11 mouse cellular contexts compared by ENCODE assay signal in the genomic region with DNA sequence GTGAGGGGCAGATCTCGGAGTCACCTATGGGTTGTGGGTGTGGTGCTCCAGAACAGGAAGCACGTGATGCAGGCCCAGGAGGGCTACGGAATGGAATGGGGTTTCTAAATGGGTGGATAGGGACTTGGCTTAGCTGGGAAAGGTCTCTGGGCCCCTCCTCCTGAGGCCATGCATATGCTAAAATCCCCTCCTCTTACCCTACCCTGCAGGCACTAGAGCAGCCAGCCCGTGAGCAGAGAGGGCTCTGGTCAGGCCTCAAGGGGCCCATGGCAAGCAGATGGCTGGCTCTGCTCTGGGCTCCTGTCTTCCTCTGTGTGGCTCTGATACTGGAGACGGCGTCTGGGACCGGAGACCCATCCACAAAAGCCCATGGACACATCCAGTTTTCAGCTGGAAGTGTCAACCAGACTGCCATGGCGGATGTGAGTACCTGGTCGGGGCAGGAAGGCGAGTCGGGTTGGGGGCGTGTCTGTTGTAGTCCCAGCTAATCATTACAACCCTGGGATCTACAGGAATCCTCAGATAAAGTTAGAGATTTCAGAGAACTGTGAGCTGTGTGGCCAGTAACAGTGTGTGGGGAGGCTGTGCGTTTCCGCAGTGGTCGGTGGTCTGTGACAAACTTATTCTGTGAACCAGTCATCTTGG. TPM values are rescaled to one million over a fixed set of nuclear protein-coding genes. Genes with fewer than 3 reads are reported as not detected.
A peak's percentile ranks its signal among the peaks of the same experiment; 100 is the strongest.
DNase-seq lines count a peak whose midpoint lies in the region; ATAC-seq and TF ChIP-seq lines count a peak whose summit lies in the region.
"Had no signal": no experiment of that assay in that cellular context is flagged by ENCODE, and none has a peak within 500 bp of the region (broad histone marks: within the 10 kb centered on the region; RNA-seq: fewer than 3 reads in every experiment).

No protein-coding gene starts in this region.

- WGBS in kidney, adult 2 months: 61% methylated on average over 15 of the region's 15 CpGs
- WGBS in kidney, embryonic 15.5 days: 42% methylated on average over 15 of the region's 15 CpGs
- 57% methylated on average over 15 of the region's 15 CpGs for WGBS in liver, embryonic 15.5 days (ENCODE audit: insufficient replicate concordance)

- H3K4me3 ChIP-seq in kidney, adult 2 months (ENCODE audit: insufficient read depth, low read depth, low read length): no peak overlapping the region
- peak overlapping the region; percentile 15 for H3K4me3 ChIP-seq in kidney, embryonic 15.5 days (replicated peaks)
- H3K4me3 ChIP-seq in liver, embryonic 15.5 days (replicated peaks): peak overlapping the region; percentile 62; the same call in 1 of the 2 replicates
- H3K4me3 ChIP-seq: hindbrain, embryonic 15.5 days had no signal

- H3K9me3 ChIP-seq in kidney, embryonic 15.5 days (replicated peaks): no peaks in the 10 kb centered on the region
- no peaks in the 10 kb centered on the region for H3K9me3 ChIP-seq in liver, embryonic 15.5 days (replicated peaks)
- H3K9me3 ChIP-seq: hindbrain, embryonic 15.5 days had no signal

- H3K27ac ChIP-seq in kidney, adult 2 months (ENCODE audit: insufficient read depth, low read depth, low read length): no peak overlapping the region
- peak overlapping the region; percentile 85 for H3K27ac ChIP-seq in kidney, embryonic 15.5 days
- no peak overlapping the region for H3K27ac ChIP-seq in liver, embryonic 15.5 days (replicated peaks)
- H3K27ac ChIP-seq: hindbrain, embryonic 15.5 days had no signal

- no peaks in the 10 kb centered on the region for H3K36me3 ChIP-seq in kidney, adult 2 months (ENCODE audit: control insufficient read depth, insufficient read depth, low read length)
- H3K36me3 ChIP-seq in kidney, embryonic 15.5 days: no peaks in the 10 kb centered on the region
- H3K36me3 ChIP-seq in liver, embryonic 15.5 days (replicated peaks): 0 out of 2 replicates have a peak, but pooled peaks cover 5% of the 10 kb centered on the region
- H3K36me3 ChIP-seq: hindbrain, embryonic 15.5 days had no signal

- H3K4me1 ChIP-seq in kidney, adult 2 months (ENCODE audit: control insufficient read depth, insufficient read depth, low read length): peaks cover 43% of the 10 kb centered on the region
- peaks cover 71% of the 10 kb centered on the region for H3K4me1 ChIP-seq in kidney, embryonic 15.5 days
- H3K4me1 ChIP-seq in liver, embryonic 15.5 days (replicated peaks): peaks cover 64% of the 10 kb centered on the region

- TF ChIP-seq CTCF in kidney, adult 2 months (conservative IDR thresholded peaks at IDR 0.05; ENCODE audit: insufficient read depth, insufficient read length, low read depth, low read length): no peak

- H3K9ac ChIP-seq in kidney, embryonic 15.5 days: no peak overlapping the region
- no peak overlapping the region for H3K9ac ChIP-seq in liver, embryonic 15.5 days
- H3K9ac ChIP-seq: hindbrain, embryonic 15.5 days had no signal

- H3K4me2 ChIP-seq in kidney, embryonic 15.5 days: peak overlapping the region; percentile 44
- H3K4me2 ChIP-seq in liver, embryonic 15.5 days: peak overlapping the region; percentile 77
- H3K4me2 ChIP-seq: hindbrain, embryonic 15.5 days had no signal

- no peaks in the 10 kb centered on the region for H3K27me3 ChIP-seq in kidney, adult 2 months (replicated peaks; ENCODE audit: control insufficient read depth, insufficient read depth, low read length)
- H3K27me3 ChIP-seq in kidney, embryonic 15.5 days: no peaks in the 10 kb centered on the region
- H3K27me3 ChIP-seq in liver, embryonic 15.5 days: peaks cover 10% of the 10 kb centered on the region; the same call in 1 of the 2 replicates

- 0 out of 2 replicates have a peak, but pooled peaks have one; percentile 17 for ATAC-seq in kidney, embryonic 15.5 days (replicated peaks; ENCODE audit: low FRiP score)
- no peak for ATAC-seq in liver, embryonic 15.5 days (ENCODE audit: insufficient read depth)

- TF ChIP-seq POLR2A in kidney, adult 2 months (IDR thresholded peaks at IDR 0.05; ENCODE audit: low read depth, low read length): no peak

- DNase-seq in kidney, adult 2 months: peak; percentile 32
- DNase-seq in kidney, postnatal 10 days: no peak
- DNase-seq in ZHBTc4 (ENCODE audit: low read depth, low spot score): peak; percentile 95
- no peak for DNase-seq in Muller cell, postnatal 12 days (ENCODE audit: inconsistent ontology term)
- DNase-seq in frontal cortex, postnatal 14 days (ENCODE audit: low spot score in 2 of 2): no peak
- DNase-seq: cerebellum, postnatal 25 days; lung, adult 2 months; midbrain, embryonic 14.5 days had no signal

RNA-seq across cellular contexts. Expression of a gene that starts 2.1 kb away (rescaled TPM):
- polyA plus RNA-seq in kidney, adult 2 months (2012; rRNA removed): 23.0 and 25.8 TPM in 2 replicates
- 9.4 and 9.7 TPM in 2 replicates for polyA plus RNA-seq in kidney, embryonic 15.5 days (2015; fragmentation: Nextera tagmentation; extraction: Ambion mirVana)
- polyA plus RNA-seq in liver, embryonic 15.5 days (2015; fragmentation: Nextera tagmentation; extraction: Ambion mirVana): 7.4 and 8.2 TPM in 2 replicates

RNA-seq across cellular contexts. Expression of a gene that starts 9.6 kb away (rescaled TPM):
- 48.1 and 49.3 TPM in 2 replicates for polyA plus RNA-seq in kidney, adult 2 months (2012; rRNA removed)
- polyA plus RNA-seq in kidney, embryonic 15.5 days (2015; fragmentation: Nextera tagmentation; extraction: Ambion mirVana): 50.8 and 60.0 TPM in 2 replicates
- 18.0 and 18.9 TPM in 2 replicates for polyA plus RNA-seq in liver, embryonic 15.5 days (2015; fragmentation: Nextera tagmentation; extraction: Ambion mirVana)

RNA-seq across cellular contexts. Expression of a gene that starts 36.7 kb away (rescaled TPM):
- not detected in 2 replicates for polyA plus RNA-seq in kidney, adult 2 months (2012; rRNA removed)
- not detected in 2 replicates for polyA plus RNA-seq in kidney, embryonic 15.5 days (2015; fragmentation: Nextera tagmentation; extraction: Ambion mirVana)
- 1.6 and 2.3 TPM in 2 replicates for polyA plus RNA-seq in liver, embryonic 15.5 days (2015; fragmentation: Nextera tagmentation; extraction: Ambion mirVana)
- polyA plus RNA-seq: hindbrain, embryonic 15.5 days had no signal

RNA-seq across cellular contexts. Expression of a gene that starts 40.4 kb away (rescaled TPM):
- 9.9 and 10.0 TPM in 2 replicates for polyA plus RNA-seq in kidney, adult 2 months (2012; rRNA removed)
- 11.2 and 14.4 TPM in 2 replicates for polyA plus RNA-seq in kidney, embryonic 15.5 days (2015; fragmentation: Nextera tagmentation; extraction: Ambion mirVana)
- 4.5 and 5.8 TPM in 2 replicates for polyA plus RNA-seq in liver, embryonic 15.5 days (2015; fragmentation: Nextera tagmentation; extraction: Ambion mirVana)

Comparison
In these comparisons a context has a peak if more than half of its experiments do, and no peak if none do; other contexts are left out.
1. DNase-seq: peak in kidney, adult 2 months (single experiment) and ZHBTc4 (single experiment); none in kidney, postnatal 10 days (single experiment), Muller cell, postnatal 12 days (single experiment) and frontal cortex, postnatal 14 days (0 of 2).